Mouse (Mus musculus) kidney, adult 8-10 months (tissue): ENCODE measurements at regions not wholly inside any gene's neighbourhood (a gene's known extent, or its start where the extent isn't known, plus 50 kb on each side); places are given as distances from the start of the nearest gene placed in this dataset.

Experiments used
- DNase-seq, 2 experiments: peaks; one replicate each; pipeline ENCODE4 v3.0.0; 2022

GRCm38 (mm10) chr3:102311482-102312225 lies 107.2 kb upstream of the Vangl1 start:
- DNase-seq: no peak

- DNase-seq: no peak
These were observed 105.8 kb upstream of the Vangl1 start for GRCm38 (mm10) chr3:102310243-102310642.

GRCm38 (mm10) chr3:102309756-102310155 lies 105.3 kb upstream of the Vangl1 start:
- peak; percentile 53 to 84 for DNase-seq

- DNase-seq: no peak
These were observed 103.2 kb upstream of the Vangl1 start for GRCm38 (mm10) chr3:102307656-102308055.

- no peak for DNase-seq
These were observed 87.9 kb upstream of the Vangl1 start for GRCm38 (mm10) chr3:102292385-102292784.

GRCm38 (mm10) chr3:102281983-102282382 lies 77.5 kb upstream of the Vangl1 start:
- DNase-seq: peak; percentile 7 to 21

- DNase-seq: no peak
These were observed 72.3 kb upstream of the Vangl1 start for GRCm38 (mm10) chr3:102276758-102277157.

GRCm38 (mm10) chr3:102276283-102276682 lies 71.8 kb upstream of the Vangl1 start:
- DNase-seq: no peak

- peak; percentile 10 to 14 for DNase-seq
These were observed 70.9 kb upstream of the Vangl1 start for GRCm38 (mm10) chr3:102275256-102276022.

- DNase-seq: no peak
These were observed 66.3 kb upstream of the Vangl1 start for GRCm38 (mm10) chr3:102270779-102271178.

- no peak for DNase-seq
These were observed 65.8 kb upstream of the Vangl1 start for GRCm38 (mm10) chr3:102270257-102270656.

- no peak for DNase-seq
These were observed 61.6 kb upstream of the Vangl1 start for GRCm38 (mm10) chr3:102266136-102266535.

GRCm38 (mm10) chr3:102265146-102265545 lies 60.7 kb upstream of the Vangl1 start:
- no peak for DNase-seq

- no peak for DNase-seq
These were observed 58.8 kb upstream of the Vangl1 start for GRCm38 (mm10) chr3:102263326-102263725.

- no peak for DNase-seq
These were observed 58.2 kb upstream of the Vangl1 start for GRCm38 (mm10) chr3:102262665-102263064.

GRCm38 (mm10) chr3:102261517-102261916 lies 57.0 kb upstream of the Vangl1 start:
- DNase-seq: no peak
